Mouse (Mus musculus): ENCODE measurements around the gene Pxmp2. TPM values are rescaled to one million over a fixed set of nuclear protein-coding genes. Genes with fewer than 3 reads are reported as not detected.

Gene Pxmp2
- total and polyA plus RNA-seq, 3 experiments: 3.9 to 4.6 (median 4.5) TPM

- Histone ChIP-seq H3K27me3 (replicated peaks) (peaks cover 10% of the 10 kb centered on the region), H3K4me2 (ENCODE audit: insufficient read depth, low read depth, poor library complexity, severe bottlenecking) (peak overlapping the region; percentile 99), H3K27ac (ENCODE audit: insufficient read depth, low read depth) (no peak overlapping the region), H3K4me1 (ENCODE audit: control insufficient read depth in 1 of 2, insufficient read depth in 2 of 2) (peaks cover 8 to 33% of the 10 kb centered on the region in 2 experiments), H3K4me3 (replicated peaks in 1 of 3; ENCODE audit: low read depth in 2 of 3, low read length in 2 of 3, poor library complexity in 1 of 3) (peak overlapping the region; percentile 53 to 71 (median 61)), H3K79me2 (replicated peaks; ENCODE audit: control insufficient read depth, extremely low read depth, insufficient read depth, poor library complexity, severe bottlenecking) (peaks cover 11% of the 10 kb centered on the region), H3K9ac (ENCODE audit: insufficient read depth, low read depth) (peak overlapping the region; percentile 42), H3K36me3 (replicated peaks in 1 of 2; ENCODE audit: control insufficient read depth in 1 of 2, insufficient read depth in 1 of 2, low read length in 1 of 2) (peaks cover 9 to 19% of the 10 kb centered on the region in 2 experiments), H3K9me3 (replicated peaks; ENCODE audit: low read length) (no peaks in the 10 kb centered on the region)
- DNase-seq (ENCODE audit: extremely low read depth): no peak
- dilution Hi-C loops (cut with MboI; ENCODE audit: extremely low pct_ligation_motif_present, extremely low pct_unique_long_range_greater_than_20kb, low sequenced_read_pairs) (no loop called here), in situ Hi-C loops (cut with MboI; ENCODE audit: low pct_ligation_motif_present, low pct_unique_long_range_greater_than_20kb, low sequenced_read_pairs) (no loop called here)
- TF ChIP-seq ZC3H11A (IDR thresholded peaks at IDR 0.05; ENCODE audit: low read depth, low read length) (no peak), USF2 (conservative IDR thresholded peaks at IDR 0.05; ENCODE audit: low read depth, low read length) (no peak), E2F4 (IDR thresholded peaks at IDR 0.05; ENCODE audit: insufficient replicate concordance, low read depth, low read length) (no peak), IRF4 (IDR thresholded peaks at IDR 0.05; ENCODE audit: low read depth, low read length) (no peak), TBP (conservative IDR thresholded peaks at IDR 0.05; ENCODE audit: low read depth, low read length) (no peak), MXI1 (IDR thresholded peaks at IDR 0.05; ENCODE audit: low read depth, low read length) (no peak), BHLHE40 (IDR thresholded peaks at IDR 0.05; ENCODE audit: low read depth, low read length) (no peak), GABPA (IDR thresholded peaks at IDR 0.05; ENCODE audit: insufficient replicate concordance, low read depth, low read length) (no peak), UBTF (IDR thresholded peaks at IDR 0.05; ENCODE audit: low read depth, low read length) (no peak), ZKSCAN1 (IDR thresholded peaks at IDR 0.05; ENCODE audit: borderline replicate concordance, low read depth, low read length) (no peak), POLR2AphosphoS2 (IDR thresholded peaks at IDR 0.05; ENCODE audit: low read depth, low read length) (no peak), MAZ (IDR thresholded peaks at IDR 0.05; ENCODE audit: low read depth, low read length) (no peak), SIN3A (IDR thresholded peaks at IDR 0.05; ENCODE audit: low read length) (no peak), EP300 (IDR thresholded peaks at IDR 0.05; ENCODE audit: low read length) (no peak), JUN (IDR thresholded peaks at IDR 0.05; ENCODE audit: insufficient read depth, low read depth, low read length) (no peak), ZNF384 (IDR thresholded peaks at IDR 0.05; ENCODE audit: low read depth, low read length) (no peak)
Observed at GRCm38 (mm10) chr5:110285156-110285555, 830 bp downstream of the Pxmp2 start.

- H3K79me2 ChIP-seq (replicated peaks; ENCODE audit: control insufficient read depth, extremely low read depth, insufficient read depth, poor library complexity, severe bottlenecking): peaks cover 11% of the 10 kb centered on the region
- H3K36me3 ChIP-seq (replicated peaks in 1 of 2; ENCODE audit: control insufficient read depth in 1 of 2, insufficient read depth in 1 of 2, low read length in 1 of 2): peaks cover 5 to 13% of the 10 kb centered on the region in 2 experiments
- peak overlapping the region; percentile 99 for H3K4me2 ChIP-seq (ENCODE audit: insufficient read depth, low read depth, poor library complexity, severe bottlenecking)
- H3K4me1 ChIP-seq (ENCODE audit: control insufficient read depth in 1 of 2, insufficient read depth in 2 of 2): peaks cover 8 to 33% of the 10 kb centered on the region in 2 experiments
- dilution Hi-C loops (cut with MboI; ENCODE audit: extremely low pct_ligation_motif_present, extremely low pct_unique_long_range_greater_than_20kb, low sequenced_read_pairs) (no loop called here), in situ Hi-C loops (cut with MboI; ENCODE audit: low pct_ligation_motif_present, low pct_unique_long_range_greater_than_20kb, low sequenced_read_pairs) (no loop called here)
- H3K27me3 ChIP-seq (replicated peaks): peaks cover 10% of the 10 kb centered on the region
- no peaks in the 10 kb centered on the region for H3K9me3 ChIP-seq (replicated peaks; ENCODE audit: low read length)
- H3K27ac ChIP-seq (ENCODE audit: insufficient read depth, low read depth): no peak overlapping the region
- peak overlapping the region; percentile 53 to 71 (median 61) for H3K4me3 ChIP-seq (replicated peaks in 1 of 3; ENCODE audit: low read depth in 2 of 3, low read length in 2 of 3, poor library complexity in 1 of 3)
- peak; percentile 89 for DNase-seq (ENCODE audit: extremely low read depth)
- peak overlapping the region; percentile 83 for H3K9ac ChIP-seq (ENCODE audit: insufficient read depth, low read depth)
- TF ChIP-seq ETS1 (conservative IDR thresholded peaks at IDR 0.05; ENCODE audit: low read depth, low read length) (peak; percentile 65), CHD2 (IDR thresholded peaks at IDR 0.05; ENCODE audit: low read length) (no peak), CHD1 (IDR thresholded peaks at IDR 0.05; ENCODE audit: low read depth, low read length) (no peak), USF1 (IDR thresholded peaks at IDR 0.05; ENCODE audit: low read depth, low read length) (no peak), RAD21 (IDR thresholded peaks at IDR 0.05; ENCODE audit: low read depth, low read length) (peak; percentile 53), IRF4 (IDR thresholded peaks at IDR 0.05; ENCODE audit: low read depth, low read length) (peak; percentile 79), MXI1 (IDR thresholded peaks at IDR 0.05; ENCODE audit: low read depth, low read length) (peak; percentile 57; the same call in 1 of the 2 replicates), E2F4 (IDR thresholded peaks at IDR 0.05; ENCODE audit: insufficient replicate concordance, low read depth, low read length) (no peak), TBP (conservative IDR thresholded peaks at IDR 0.05; ENCODE audit: low read depth, low read length) (peak; percentile 48; the same call in 1 of the 2 replicates), ZNF384 (IDR thresholded peaks at IDR 0.05; ENCODE audit: low read depth, low read length) (no peak), TCF12 (IDR thresholded peaks at IDR 0.05; ENCODE audit: low read depth, low read length) (peak; percentile 65), ZC3H11A (IDR thresholded peaks at IDR 0.05; ENCODE audit: low read depth, low read length) (no peak), MYC (IDR thresholded peaks at IDR 0.05; ENCODE audit: low read depth, low read length) (peak; percentile 94), MEF2A (IDR thresholded peaks at IDR 0.05; ENCODE audit: borderline replicate concordance, low read depth, low read length) (0 out of 2 replicates have a peak, but pooled peaks have one; percentile 43), SMC3 (IDR thresholded peaks at IDR 0.05; ENCODE audit: low read depth, low read length) (peak; percentile 22; the same call in 1 of the 2 replicates), MAZ (IDR thresholded peaks at IDR 0.05; ENCODE audit: low read depth, low read length) (0 out of 2 replicates have a peak, but pooled peaks have one; percentile 53), NRF1 (IDR thresholded peaks at IDR 0.05; ENCODE audit: low read depth, low read length) (no peak), GABPA (IDR thresholded peaks at IDR 0.05; ENCODE audit: insufficient replicate concordance, low read depth, low read length) (no peak), EP300 (IDR thresholded peaks at IDR 0.05; ENCODE audit: low read length) (peak; percentile 86), NELFE (IDR thresholded peaks at IDR 0.05; ENCODE audit: low read depth, low read length) (peak; percentile 39; the same call in 1 of the 2 replicates), ZMIZ1 (IDR thresholded peaks at IDR 0.05; ENCODE audit: low read depth, low read length) (no peak), ELF1 (IDR thresholded peaks at IDR 0.05; ENCODE audit: low read depth, low read length) (no peak), USF2 (conservative IDR thresholded peaks at IDR 0.05; ENCODE audit: low read depth, low read length) (no peak), KAT2A (IDR thresholded peaks at IDR 0.05; ENCODE audit: insufficient replicate concordance, low read length) (no peak)
Observed at GRCm38 (mm10) chr5:110284536-110284935, 1.4 kb downstream of the Pxmp2 start.
